Mouse (Mus musculus) mesoderm, embryonic 11.5 days (tissue): ENCODE results near the gene Slc38a6.

Experiments
- DNase-seq: peaks from one replicate; pipeline ENCODE4 v3.0.0-alpha.2; 2012; ENCODE audit warnings: low read depth, low spot score

Gene Slc38a6

DNA sequence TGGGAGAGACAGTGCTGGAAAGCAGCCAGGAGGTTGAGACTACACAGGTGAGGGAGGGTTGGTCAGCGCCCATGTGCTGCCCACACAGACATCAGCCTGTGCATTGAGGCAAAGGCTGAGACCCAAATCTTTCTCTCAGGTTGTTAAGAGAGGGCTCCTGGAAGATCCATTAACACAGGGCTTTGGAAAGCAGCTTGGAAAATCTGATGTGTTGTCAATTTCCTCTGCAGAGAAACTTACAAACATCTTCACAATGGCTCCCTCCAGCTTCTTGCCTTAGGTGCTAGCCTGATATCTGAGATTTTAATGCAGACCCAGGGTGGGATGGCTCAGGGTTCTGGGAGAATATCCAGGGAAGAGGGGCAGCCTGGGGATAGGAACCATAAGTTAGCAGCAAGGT lies 105.9 kb downstream of the Slc38a6 start:
- DNase-seq, result no peak

DNA sequence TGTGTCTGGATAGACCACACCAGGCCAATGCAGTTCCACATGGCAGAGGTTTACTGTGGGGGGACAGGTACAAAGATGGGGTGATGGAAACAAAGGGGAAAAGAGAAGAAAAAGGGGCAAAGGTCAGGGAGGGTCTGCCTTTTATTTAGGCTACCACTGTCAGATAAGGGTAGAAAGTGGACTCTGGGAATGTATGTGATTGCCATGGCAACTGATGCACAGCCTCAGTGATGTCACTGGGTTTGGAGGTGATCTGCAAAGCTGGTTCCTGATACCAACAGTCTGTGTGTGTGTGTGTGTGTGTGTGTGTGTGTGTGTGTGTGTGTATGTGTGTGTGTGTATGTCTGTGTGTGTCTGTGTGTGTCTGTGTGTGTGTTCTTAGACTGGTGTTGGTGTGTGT lies 106.4 kb downstream of the Slc38a6 start:
- DNase-seq, result no peak

DNA sequence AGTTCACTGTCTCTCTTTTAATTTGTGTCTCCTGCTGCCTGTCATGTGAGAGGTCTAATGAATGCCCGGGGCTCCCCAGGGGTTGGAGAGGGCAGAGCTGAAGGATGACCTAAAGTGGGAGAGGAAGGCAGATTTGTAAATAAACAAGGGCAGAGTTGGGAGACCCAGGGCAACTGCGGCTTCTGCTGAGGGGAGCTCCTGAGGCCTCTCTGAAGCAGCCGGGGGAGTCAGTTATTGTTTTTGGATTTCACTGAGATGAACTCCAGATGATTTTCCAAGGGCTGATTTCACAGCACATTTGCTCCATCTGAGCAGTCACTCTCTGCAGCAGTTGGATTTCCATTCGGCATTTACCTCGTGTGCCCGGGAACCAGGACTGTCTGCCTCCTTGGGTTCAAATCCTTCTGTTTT lies 107.3 kb downstream of the Slc38a6 start:
- DNase-seq, result no peak

DNA sequence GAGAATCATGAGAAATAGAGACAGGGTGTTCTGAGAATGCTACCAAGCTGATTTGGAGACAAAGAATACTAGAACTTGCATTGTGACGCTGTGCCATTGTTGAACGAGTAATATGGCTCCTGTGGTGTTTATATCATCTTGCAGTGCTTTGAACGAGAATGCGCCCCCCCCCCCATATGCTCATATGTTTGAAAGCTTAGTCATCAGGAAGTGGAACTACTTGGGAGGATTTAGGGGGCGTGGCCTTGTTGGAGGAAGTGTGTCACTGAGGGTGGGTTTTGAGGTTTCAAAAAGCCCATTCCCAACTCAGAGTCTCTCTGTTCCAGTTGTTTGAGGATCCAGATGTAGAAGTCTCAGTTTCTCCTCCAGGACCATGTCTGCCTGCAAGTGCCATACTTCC lies 108.0 kb downstream of the Slc38a6 start:
- DNase-seq, result no peak

DNA sequence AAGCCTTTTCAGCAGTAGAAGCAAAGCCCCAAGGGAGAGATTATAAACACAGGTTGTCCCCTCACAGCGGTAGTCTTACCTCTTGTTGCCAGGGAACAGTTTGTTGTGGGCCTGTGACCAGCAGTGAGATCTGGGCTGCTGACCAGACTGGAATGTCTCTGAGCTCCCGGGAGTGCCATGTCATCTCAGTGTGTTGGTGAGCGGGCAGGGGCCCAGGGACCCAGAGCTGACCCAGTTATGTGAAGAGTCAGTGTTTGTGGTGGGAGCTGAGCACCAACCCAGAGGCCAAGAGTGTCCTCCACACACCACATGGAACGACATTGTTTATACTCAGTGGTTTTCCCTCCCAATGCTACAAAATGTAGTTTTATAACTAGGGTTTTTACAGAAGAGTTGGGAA lies 112.8 kb downstream of the Slc38a6 start:
- no peak for DNase-seq

DNA sequence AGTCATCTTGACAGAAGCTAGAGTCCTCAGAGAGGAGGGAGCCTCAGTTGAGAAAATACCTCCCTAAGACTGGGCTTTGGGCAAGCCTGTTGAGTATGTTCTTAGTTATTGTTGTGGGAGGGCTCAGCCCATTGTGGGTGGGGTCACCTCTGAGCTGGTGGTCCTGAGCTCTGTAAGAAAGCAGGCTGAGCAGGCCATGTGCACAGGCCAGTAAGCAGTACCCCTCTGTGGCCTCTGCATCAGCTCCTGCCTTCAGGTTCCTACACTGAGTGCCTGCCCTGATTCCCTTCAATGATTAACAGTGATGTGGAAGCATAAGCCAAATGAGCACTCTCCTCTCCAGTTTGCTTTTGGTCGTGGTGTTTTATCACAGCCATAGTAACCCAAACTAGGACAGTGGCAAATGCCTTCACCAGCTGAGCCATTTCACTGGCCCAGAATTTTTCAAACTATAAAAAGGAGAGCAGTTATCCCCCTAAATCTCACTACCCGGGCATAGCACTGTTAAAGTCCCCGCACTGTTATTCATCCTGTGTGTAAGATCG lies 114.0 kb downstream of the Slc38a6 start:
- DNase-seq, result no peak

DNA sequence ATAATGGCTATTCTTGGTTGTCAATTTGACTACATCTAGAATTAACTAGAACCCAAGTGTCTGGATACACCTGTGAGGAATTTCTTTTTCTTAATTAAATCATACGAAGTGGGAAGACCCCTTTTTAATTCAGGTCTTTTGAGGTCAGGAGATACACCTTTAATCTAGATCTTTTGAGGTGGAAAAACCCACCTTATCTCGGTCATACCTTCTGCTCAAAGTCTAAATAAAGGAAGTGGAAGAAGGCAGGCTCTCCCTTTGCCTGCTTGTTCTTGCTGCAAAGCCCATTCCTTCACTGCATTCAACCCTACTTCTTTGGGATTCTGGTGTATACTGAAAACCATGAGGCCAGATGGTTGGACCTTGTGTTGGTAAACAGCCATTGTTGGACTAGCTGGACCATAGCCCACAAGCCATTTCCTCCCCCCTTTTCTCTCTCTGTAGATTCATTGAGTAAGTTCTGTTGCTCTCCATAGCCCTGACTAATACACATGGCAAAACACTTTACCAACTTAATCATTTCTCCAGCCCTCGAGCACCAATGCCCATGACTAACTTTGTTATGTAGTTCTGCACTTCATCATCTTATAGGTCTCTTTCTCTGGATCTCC lies 115.0 kb downstream of the Slc38a6 start:
- no peak for DNase-seq

DNA sequence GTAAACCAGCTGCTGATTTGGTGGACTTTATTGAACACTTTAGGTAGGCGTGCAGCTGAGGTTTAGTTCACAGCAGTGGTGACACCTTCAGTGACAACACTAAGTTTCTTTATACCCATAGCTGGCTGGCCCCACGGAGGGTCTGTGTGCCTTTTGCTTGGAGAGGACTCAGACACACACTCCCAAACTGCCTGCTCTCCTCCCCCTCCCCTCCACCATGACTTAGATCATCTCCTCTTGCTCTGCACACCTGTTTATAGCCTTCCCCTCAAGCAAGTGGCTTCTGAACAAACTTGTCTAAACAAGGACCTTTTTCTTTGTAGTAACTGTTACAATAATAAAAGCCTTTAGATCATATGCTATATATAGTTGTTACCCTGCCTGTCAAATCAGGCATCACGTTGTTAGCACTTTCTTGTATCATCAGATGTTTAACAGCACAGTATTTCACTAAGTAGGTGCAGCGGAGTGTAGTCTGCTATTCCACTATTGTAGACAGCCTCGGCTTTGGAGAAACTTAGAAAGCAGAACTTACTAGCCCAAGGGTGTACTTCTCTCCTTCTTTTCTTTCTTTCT lies 115.6 kb downstream of the Slc38a6 start:
- no peak for DNase-seq

DNA sequence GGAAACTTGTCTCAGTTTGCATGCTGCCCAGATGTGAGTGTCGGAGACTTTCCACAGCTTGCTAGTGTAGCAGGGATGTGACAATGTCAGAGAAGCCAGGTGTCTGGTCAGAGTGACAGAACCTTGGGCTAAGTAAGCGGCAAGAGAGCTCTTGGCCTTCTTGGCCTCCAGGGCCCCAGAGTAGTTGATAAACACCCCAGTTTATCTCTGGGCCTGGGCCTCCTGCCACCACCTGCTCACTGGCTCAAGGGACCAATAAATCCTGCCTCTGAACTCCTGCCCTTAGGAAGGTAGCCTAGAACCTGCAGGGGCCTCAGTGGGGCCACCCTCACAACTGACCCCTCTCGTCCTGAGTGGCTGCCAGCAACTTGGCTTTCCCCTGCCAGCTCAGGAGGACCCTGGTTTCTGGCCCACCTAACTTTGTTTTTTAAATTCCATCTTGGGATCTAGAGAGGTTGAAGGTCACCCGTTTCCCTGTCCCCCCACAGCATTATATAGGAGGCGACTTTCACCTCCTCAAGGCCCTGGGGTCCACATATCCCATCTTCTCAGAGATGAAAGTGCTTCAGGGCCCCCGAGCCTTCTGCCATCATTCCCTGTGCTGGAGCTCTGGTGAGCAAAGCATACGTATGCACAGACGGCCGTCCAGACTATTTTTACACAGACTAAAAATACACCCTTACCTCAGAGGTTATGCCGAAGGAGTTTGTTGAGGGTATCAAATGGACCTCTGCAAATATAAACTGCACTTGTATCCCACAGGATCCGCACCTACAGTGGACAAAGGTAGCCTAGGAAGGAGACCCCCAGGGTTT lies 116.5 kb downstream of the Slc38a6 start:
- no peak for DNase-seq
